In genomic region chr1:164470985-164471384, GRCm38 (mm10) we compare ENCODE assay signal across 22 mouse cellular contexts.
"Had no signal": no experiment of that assay in that cellular context is flagged by ENCODE, and none has a peak within 500 bp of the region (broad histone marks: within the 10 kb centered on the region; RNA-seq: fewer than 3 reads in every experiment).

No protein-coding gene starts in this region.

- H3K36me3 ChIP-seq: limb, embryonic 10.5 days; limb, embryonic 13.5 days; liver, embryonic 12.5 days; liver, embryonic 15.5 days; lung, embryonic 15.5 days; midbrain, embryonic 10.5 days; midbrain, embryonic 13.5 days; neural tube, embryonic 13.5 days had no signal

- H3K9ac ChIP-seq: limb, embryonic 13.5 days; liver, embryonic 12.5 days; liver, embryonic 15.5 days; lung, embryonic 15.5 days; midbrain, embryonic 13.5 days; neural tube, embryonic 13.5 days had no signal

- H3K4me1 ChIP-seq: limb, embryonic 10.5 days; limb, embryonic 13.5 days; liver, embryonic 12.5 days; liver, embryonic 15.5 days; lung, embryonic 15.5 days; megakaryocyte, embryonic 14.5 days had no signal

- ATAC-seq: liver, embryonic 12.5 days; midbrain, embryonic 13.5 days; midbrain, embryonic 16.5 days had no signal

- H3K4me3 ChIP-seq: layer of hippocampus, adult 2 months; limb, embryonic 10.5 days; limb, embryonic 13.5 days; liver, embryonic 12.5 days; liver, embryonic 15.5 days; lung, embryonic 15.5 days; megakaryocyte, embryonic 14.5 days; midbrain, embryonic 10.5 days; midbrain, embryonic 13.5 days; myocyte; neural tube, embryonic 13.5 days had no signal

- H3K9me3 ChIP-seq: limb, embryonic 10.5 days; limb, embryonic 13.5 days; liver, embryonic 12.5 days; liver, embryonic 15.5 days; lung, embryonic 15.5 days; midbrain, embryonic 10.5 days; midbrain, embryonic 13.5 days; neural tube, embryonic 13.5 days had no signal

- H3K4me2 ChIP-seq: limb, embryonic 13.5 days; liver, embryonic 12.5 days; liver, embryonic 15.5 days; lung, embryonic 15.5 days; midbrain, embryonic 13.5 days; neural tube, embryonic 13.5 days had no signal

- H3K27ac ChIP-seq: layer of hippocampus, adult 2 months; limb, embryonic 10.5 days; limb, embryonic 13.5 days; liver, embryonic 12.5 days; liver, embryonic 15.5 days; lung, embryonic 15.5 days; midbrain, embryonic 10.5 days; midbrain, embryonic 13.5 days; neural tube, embryonic 13.5 days had no signal

- DNase-seq: layer of hippocampus, adult 9-11 months; liver; lung, adult 18-20 months; lung, postnatal 10 days; lung, postnatal 36 days; retina, postnatal 1 day; right cerebral cortex, postnatal 25 days; thymus, adult 2 months; thymus, postnatal 14 days; thymus, postnatal 4 days had no signal

- H3K27me3 ChIP-seq: limb, embryonic 13.5 days; liver, embryonic 12.5 days; liver, embryonic 15.5 days; lung, embryonic 15.5 days; midbrain, embryonic 13.5 days; neural tube, embryonic 13.5 days had no signal
